Mouse (Mus musculus) cortical plate, adult 2 months (tissue): ENCODE measurements around the gene Arl8a. TPM values are rescaled to one million over a fixed set of nuclear protein-coding genes. Genes with fewer than 3 reads are reported as not detected.

Source experiments
- H3K27ac ChIP-seq: fragments of 200-500 bp; 2 replicates; pipeline ENCODE4 v1.5.1; 2012; ENCODE audit warnings: low read length, control low read depth, inconsistent platforms; ENCODE audit not compliant: insufficient read depth
- H3K4me1 ChIP-seq: fragments of 200-500 bp; 2 replicates; pipeline ENCODE4 v1.6.1; 2011; ENCODE audit warnings: low read length; ENCODE audit not compliant: control insufficient read depth, insufficient read depth
- H3K4me3 ChIP-seq: fragments of 200-500 bp; 2 replicates; pipeline ENCODE4 v1.5.1; 2011; ENCODE audit warnings: mild to moderate bottlenecking, low read length, control low read depth; ENCODE audit not compliant: insufficient read depth
- CTCF ChIP-seq: fragments of 200-500 bp; IDR thresholded peaks from 2 replicates; pipeline ENCODE4 v1.5.1; 2011; ENCODE audit warnings: mild to moderate bottlenecking, control low read depth, low read length; ENCODE audit not compliant: insufficient read depth; ENCODE audit errors: extremely low read depth
- POLR2A ChIP-seq: fragments of 200-500 bp; IDR thresholded peaks from 2 replicates; pipeline ENCODE4 v1.6.1; 2011; ENCODE audit warnings: mild to moderate bottlenecking, low read length, control low read depth; ENCODE audit not compliant: insufficient read depth; ENCODE audit errors: extremely low read depth
- polyA plus RNA-seq: library from polyadenylated mRNA; depleted of rRNA; stranded (reverse); fragments of >200 nt; gene quantifications from 2 replicates; pipeline ENCODE4 v1.2.3, GENCODE M21; 2012

The Arl8a gene
- polyA plus RNA-seq, 1 experiment = 358 TPM

GRCm38 (mm10) chr1:135168453-135169200 lies 22.0 kb downstream of the Arl8a start:
- H3K4me3 ChIP-seq = no peak overlapping the region
- H3K4me1 ChIP-seq = no peaks in the 10 kb centered on the region; the same call in 1 of the 2 replicates
- H3K27ac ChIP-seq = no peak overlapping the region
- TF ChIP-seq POLR2A = no peak
- no peak for TF ChIP-seq CTCF

GRCm38 (mm10) chr1:135169556-135170224 lies 23.1 kb downstream of the Arl8a start:
- no peak for TF ChIP-seq POLR2A
- no peak for TF ChIP-seq CTCF
- Histone ChIP-seq H3K27ac (no peak overlapping the region), H3K4me3 (no peak overlapping the region), H3K4me1 (no peaks in the 10 kb centered on the region; the same call in 1 of the 2 replicates)

GRCm38 (mm10) chr1:135170299-135170698 lies 23.7 kb downstream of the Arl8a start:
- TF ChIP-seq CTCF = no peak
- no peak for TF ChIP-seq POLR2A
- Histone ChIP-seq H3K27ac (no peak overlapping the region), H3K4me3 (no peak overlapping the region), H3K4me1 (no peaks in the 10 kb centered on the region; the same call in 1 of the 2 replicates)

- no peak overlapping the region for H3K4me3 ChIP-seq
- TF ChIP-seq CTCF (no peak), POLR2A (no peak)
Observed at GRCm38 (mm10) chr1:135171202-135171601, 24.6 kb downstream of the Arl8a start.

GRCm38 (mm10) chr1:135171984-135172383 lies 25.4 kb downstream of the Arl8a start:
- H3K4me1 ChIP-seq = no peaks in the 10 kb centered on the region; the same call in 1 of the 2 replicates

More at GRCm38 (mm10) chr1:135171202-135171601, 24.6 kb downstream of the Arl8a start:
- no peak overlapping the region for H3K27ac ChIP-seq
- no peaks in the 10 kb centered on the region; the same call in 1 of the 2 replicates for H3K4me1 ChIP-seq

GRCm38 (mm10) chr1:135173311-135173710 lies 26.7 kb downstream of the Arl8a start:
- no peak for TF ChIP-seq POLR2A
- TF ChIP-seq CTCF = no peak
- Histone ChIP-seq H3K4me3 (no peak overlapping the region), H3K27ac (no peak overlapping the region), H3K4me1 (no peaks in the 10 kb centered on the region; the same call in 1 of the 2 replicates)

More at GRCm38 (mm10) chr1:135171984-135172383, 25.4 kb downstream of the Arl8a start:
- no peak for TF ChIP-seq POLR2A
- peak; percentile 85 for TF ChIP-seq CTCF
- Histone ChIP-seq H3K4me3 (no peak overlapping the region), H3K27ac (no peak overlapping the region)

- Histone ChIP-seq H3K4me1 (no peaks in the 10 kb centered on the region; the same call in 1 of the 2 replicates), H3K27ac (no peak overlapping the region), H3K4me3 (no peak overlapping the region)
- TF ChIP-seq CTCF (no peak), POLR2A (no peak)
Observed at GRCm38 (mm10) chr1:135175176-135175575, 28.6 kb downstream of the Arl8a start.

- TF ChIP-seq POLR2A = no peak
- TF ChIP-seq CTCF = no peak
- Histone ChIP-seq H3K27ac (no peak overlapping the region), H3K4me1 (no peaks in the 10 kb centered on the region), H3K4me3 (no peak overlapping the region)
Observed at GRCm38 (mm10) chr1:135177724-135178123, 31.1 kb downstream of the Arl8a start.

- Histone ChIP-seq H3K4me3 (no peak overlapping the region), H3K4me1 (no peaks in the 10 kb centered on the region), H3K27ac (no peak overlapping the region)
- TF ChIP-seq POLR2A (no peak), CTCF (no peak)
Observed at GRCm38 (mm10) chr1:135178863-135179262, 32.2 kb downstream of the Arl8a start.
